Mouse (Mus musculus) limb, embryonic 14.5 days (tissue): ENCODE data around the gene Ints13. TPM values are rescaled to one million over a fixed set of nuclear protein-coding genes. Genes with fewer than 3 reads are reported as not detected.

Experiments
- ATAC-seq: fragments of 200-750 bp; cut with Nextera tagmentation; 2 replicates; pipeline ENCODE4 v1.8.0; 2017; ENCODE audit warnings: low read depth, moderate number of reproducible peaks, moderate TSS enrichment; ENCODE audit not compliant: low FRiP score
- DNase-seq: peaks from one replicate; pipeline ENCODE4 v3.0.0-alpha.2; 2015; ENCODE audit warnings: low spot score
- H3K27ac ChIP-seq: fragments of 300-500 bp; sonication (generic); replicated peaks from 2 replicates; pipeline ENCODE4 v1.5.1; 2014; ENCODE audit warnings: low read depth, mild to moderate bottlenecking, low read length, moderate library complexity, mixed read lengths
- H3K27me3 ChIP-seq: fragments of 300-500 bp; sonication (generic); 2 replicates; pipeline ENCODE4 v1.6.1; 2014; ENCODE audit warnings: low read length, mixed read lengths; ENCODE audit not compliant: control insufficient read depth, insufficient read depth
- H3K36me3 ChIP-seq: fragments of 300-500 bp; sonication (generic); 2 replicates; pipeline ENCODE4 v1.6.1; 2014; ENCODE audit warnings: mild to moderate bottlenecking, low read length, moderate library complexity, mixed read lengths; ENCODE audit not compliant: control insufficient read depth, insufficient read depth
- H3K4me1 ChIP-seq: fragments of 300-500 bp; sonication (generic); 2 replicates; pipeline ENCODE4 v1.6.1; 2014; ENCODE audit warnings: antibody characterized with exemption, low read length, mixed read lengths; ENCODE audit not compliant: control insufficient read depth, insufficient read depth
- H3K4me2 ChIP-seq: fragments of 300-500 bp; sonication (generic); replicated peaks from 2 replicates; pipeline ENCODE4 v1.6.1; 2014; ENCODE audit warnings: low read depth, mild to moderate bottlenecking, low read length, moderate library complexity; ENCODE audit not compliant: severe bottlenecking
- H3K4me3 ChIP-seq: fragments of 300-500 bp; sonication (generic); replicated peaks from 2 replicates; pipeline ENCODE4 v1.5.1; 2014; ENCODE audit warnings: low read length
- H3K9ac ChIP-seq: fragments of 300-500 bp; sonication (generic); 2 replicates; pipeline ENCODE4 v1.6.1; 2014; ENCODE audit warnings: mild to moderate bottlenecking, low read depth, low read length, moderate library complexity; ENCODE audit not compliant: severe bottlenecking
- H3K9me3 ChIP-seq: fragments of 300-500 bp; sonication (generic); 2 replicates; pipeline ENCODE4 v1.6.1; 2016; ENCODE audit warnings: low read length; ENCODE audit not compliant: control insufficient read depth
- POLR2A ChIP-seq: fragments of 200-500 bp; IDR thresholded peaks from 2 replicates; pipeline ENCODE4 v1.8.0; 2012; ENCODE audit warnings: inconsistent platforms, mild to moderate bottlenecking, moderate library complexity, borderline replicate concordance; ENCODE audit not compliant: insufficient read depth, insufficient read length; ENCODE audit errors: extremely low read depth
- WGBS: fragments of 180-500 bp; shearing (Covaris S2); extraction: QIAGEN DNeasy Blood & Tissue Kit; methylation state at CpG from one replicate; pipeline ENCODE4 v1.1.7; 2014; 5-methylcytosine and 5-hydroxymethylcytosine counted together
- polyA plus RNA-seq, 2 experiments: library from polyadenylated mRNA; depleted of rRNA in 1 of 2; stranded (reverse) in 1 of 2; unstranded in 1 of 2; fragments of >200 nt; fragmentation: Nextera tagmentation in 1 of 2; extraction: Ambion mirVana in 1 of 2; gene quantifications; 2 replicates each; pipeline versions ENCODE4 v1.2.1 to v1.2.3; 2012 to 2014

Ints13 gene
- polyA plus RNA-seq, 2 experiments = 50.6 to 63.7 TPM

DNA sequence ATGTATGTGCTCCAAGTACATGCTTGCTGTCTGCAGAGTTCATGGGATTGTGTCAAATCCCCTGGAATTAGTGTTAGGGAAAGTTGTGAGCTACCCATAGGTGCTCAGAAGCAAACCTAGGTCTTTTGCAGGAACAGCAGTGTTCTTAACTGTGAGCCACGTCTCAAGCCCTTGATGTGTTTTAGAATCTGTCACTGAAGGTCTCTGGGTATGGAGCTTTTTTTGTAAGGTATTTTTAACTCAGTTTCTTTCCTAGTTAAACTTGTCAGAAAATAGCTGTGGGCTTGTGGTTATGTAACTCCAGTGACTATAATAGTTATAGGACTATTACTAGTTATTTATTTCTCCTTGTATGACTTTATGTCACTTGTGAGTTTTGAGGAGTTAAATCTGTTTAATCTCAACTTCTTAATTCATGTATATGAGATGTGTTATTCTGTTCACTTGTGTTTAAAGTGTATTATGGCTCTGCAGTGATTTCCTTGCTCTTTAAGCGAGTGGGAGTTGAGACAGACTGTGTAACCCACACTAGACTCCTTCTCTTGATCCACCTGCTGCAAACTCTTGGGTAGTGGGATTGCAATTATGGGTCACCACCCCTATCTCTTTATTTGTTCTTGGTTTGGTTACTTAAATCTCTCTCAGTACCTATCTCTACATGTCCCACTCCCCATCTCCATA, 5.9 kb upstream of the Ints13 start:
- Histone ChIP-seq H3K9ac (no peak overlapping the region), H3K4me2 (no peak overlapping the region), H3K27ac (no peak overlapping the region), H3K4me1 (peaks cover 5% of the 10 kb centered on the region; the same call in 1 of the 2 replicates), H3K9me3 (no peaks in the 10 kb centered on the region), H3K27me3 (no peaks in the 10 kb centered on the region), H3K4me3 (no peak overlapping the region), H3K36me3 (peaks cover 25% of the 10 kb centered on the region)
- no peak for TF ChIP-seq POLR2A
- ATAC-seq (no peak), DNase-seq (no peak)
- 76% methylated on average over 2 of the region's 2 CpGs for WGBS

DNA sequence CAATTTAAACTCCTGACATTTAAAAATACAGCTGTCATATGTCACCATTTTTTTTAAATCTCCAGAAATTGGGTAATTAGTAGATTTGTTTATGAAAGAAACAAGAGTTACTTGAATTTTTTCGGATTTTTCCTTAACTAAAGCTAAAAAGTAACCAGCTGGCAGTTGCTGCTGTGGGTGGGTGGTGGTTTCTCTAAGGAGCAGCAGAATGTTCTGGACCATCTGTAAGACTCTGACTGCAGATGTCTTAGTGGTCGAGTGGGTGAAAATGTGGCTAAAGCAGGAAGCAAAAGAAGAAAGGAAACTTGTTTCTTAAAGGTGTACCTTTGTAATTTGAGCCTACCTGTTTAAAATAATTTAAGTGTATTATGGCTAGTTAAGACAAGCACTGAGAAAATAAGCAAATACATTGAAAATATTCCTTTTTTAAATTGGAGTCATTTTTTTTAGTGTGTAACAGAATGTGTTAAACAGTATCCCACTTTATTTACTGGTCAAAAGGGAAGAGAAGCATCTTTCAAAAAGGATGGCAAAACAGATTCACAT, 2.8 kb upstream of the Ints13 start:
- no peak for DNase-seq
- no peak for TF ChIP-seq POLR2A
- H3K4me1 ChIP-seq = peaks cover 17% of the 10 kb centered on the region
- H3K4me2 ChIP-seq = no peak overlapping the region
- WGBS = 17% methylated on average over 2 of the region's 2 CpGs
- no peak overlapping the region for H3K4me3 ChIP-seq
- no peak overlapping the region for H3K9ac ChIP-seq
- ATAC-seq = no peak
- H3K27me3 ChIP-seq = no peaks in the 10 kb centered on the region
- H3K27ac ChIP-seq = no peak overlapping the region
- H3K36me3 ChIP-seq = no peaks in the 10 kb centered on the region; the same call in 1 of the 2 replicates
- H3K9me3 ChIP-seq = no peaks in the 10 kb centered on the region

DNA sequence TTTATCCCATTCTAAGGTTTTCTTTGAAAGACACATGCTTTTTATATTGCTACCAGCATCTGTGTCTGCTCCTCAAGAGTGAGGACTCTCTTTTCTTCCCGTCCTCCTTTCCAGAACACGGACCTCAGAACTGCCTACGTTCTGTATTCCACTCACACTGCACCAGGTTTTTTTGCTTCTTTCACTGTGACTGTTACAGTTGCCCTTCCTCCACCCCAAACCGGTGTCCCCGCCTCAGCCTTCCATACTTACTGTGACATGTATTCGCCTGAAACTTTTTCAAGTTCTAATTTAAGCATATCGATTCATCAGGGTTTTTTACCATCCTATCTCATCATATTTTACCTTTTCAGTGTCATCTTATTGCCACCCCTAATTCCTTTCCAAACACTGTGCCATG, 951 bp upstream of the Ints13 start:
- TF ChIP-seq POLR2A = no peak
- no peaks in the 10 kb centered on the region for H3K27me3 ChIP-seq
- no peaks in the 10 kb centered on the region; the same call in 1 of the 2 replicates for H3K36me3 ChIP-seq
- H3K9ac ChIP-seq = peak overlapping the region; percentile 93
- H3K4me3 ChIP-seq = peak overlapping the region; percentile 93
- peak overlapping the region; percentile 73 for H3K4me2 ChIP-seq
- peak overlapping the region; percentile 98 for H3K27ac ChIP-seq
- WGBS = 9% methylated on average over 7 of the region's 7 CpGs
- peak; percentile 16 for DNase-seq
- no peaks in the 10 kb centered on the region for H3K9me3 ChIP-seq
- H3K4me1 ChIP-seq = peaks cover 17% of the 10 kb centered on the region
- ATAC-seq = no peak

DNA sequence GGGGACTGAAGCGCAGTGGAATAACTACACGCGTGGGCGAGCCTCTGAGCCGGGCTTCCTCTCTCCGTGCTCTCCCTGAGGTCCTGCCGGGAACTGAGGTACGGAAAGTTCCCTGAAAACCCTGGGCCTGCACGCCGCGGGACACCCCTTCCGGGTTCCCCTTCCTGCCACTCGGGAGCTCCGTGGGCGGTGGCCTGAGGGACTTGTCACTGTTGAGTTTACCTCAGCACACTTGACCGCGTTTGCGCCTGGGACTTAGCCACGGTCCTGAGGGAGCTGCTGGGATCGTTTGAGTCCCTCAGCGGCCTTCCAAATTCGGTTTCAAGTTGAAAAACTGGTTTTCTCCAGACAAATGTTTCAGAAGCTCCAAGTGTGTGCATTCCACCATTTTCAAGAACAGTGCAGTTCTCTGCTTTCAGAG, 486 bp upstream of the Ints13 start:
- Histone ChIP-seq H3K4me1 (peaks cover 17% of the 10 kb centered on the region), H3K9me3 (no peaks in the 10 kb centered on the region), H3K27ac (peak overlapping the region; percentile 98), H3K4me2 (peak overlapping the region; percentile 73), H3K9ac (peak overlapping the region; percentile 93), H3K4me3 (peak overlapping the region; percentile 93), H3K36me3 (no peaks in the 10 kb centered on the region; the same call in 1 of the 2 replicates), H3K27me3 (no peaks in the 10 kb centered on the region)
- 0% methylated on average over 15 of the region's 22 CpGs for WGBS
- no peak for DNase-seq
- peak; percentile 28 for ATAC-seq
- TF ChIP-seq POLR2A = no peak

DNA sequence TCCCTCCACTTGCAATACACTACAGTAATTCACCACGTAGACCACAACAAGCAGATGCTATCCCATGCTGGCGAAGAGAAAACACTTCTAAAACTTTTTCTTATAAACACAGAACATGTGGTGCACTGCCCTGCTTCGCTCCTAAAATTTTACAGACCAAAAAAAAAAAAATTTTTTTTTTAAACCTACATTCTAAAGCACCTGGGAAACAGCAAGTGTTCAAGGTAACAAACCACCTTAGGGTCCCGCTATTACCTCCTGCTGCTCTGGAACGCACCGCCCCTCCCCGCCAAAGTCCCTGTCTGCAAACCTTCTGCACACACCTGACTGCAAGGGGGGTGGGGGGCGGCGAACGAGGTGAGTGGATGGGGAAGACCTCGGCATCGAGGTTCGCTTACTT, 732 bp downstream of the Ints13 start, which contains the start of gene Fgfr1op2:
Gene Fgfr1op2 (plus strand): TSS at position 301 of the 400 bp plus-strand sequence.
- no peak for ATAC-seq
- WGBS = under 1% methylated on average over 13 of the region's 13 CpGs
- peak within 1 kb of the TSS; percentile 93 for H3K9ac ChIP-seq
- H3K36me3 ChIP-seq = no peaks in the 10 kb centered on the region; the same call in 1 of the 2 replicates
- peaks cover 20% of the 10 kb centered on the region for H3K4me1 ChIP-seq
- peak within 1 kb of the TSS; percentile 93 for H3K4me3 ChIP-seq
- H3K27ac ChIP-seq = peak within 1 kb of the TSS; percentile 98
- DNase-seq = no peak
- peak within 1 kb of the TSS; percentile 76 for H3K4me2 ChIP-seq
- no peaks in the 10 kb centered on the region for H3K9me3 ChIP-seq
- H3K27me3 ChIP-seq = no peaks in the 10 kb centered on the region
- no peak for TF ChIP-seq POLR2A
